Mouse (Mus musculus) forebrain, embryonic 16.5 days (tissue): ENCODE results near the gene Leprot. TPM values are rescaled to one million over a fixed set of nuclear protein-coding genes. Genes with fewer than 3 reads are reported as not detected.

Experiments used
- ATAC-seq: fragments of 200-750 bp; cut with Nextera tagmentation; 2 replicates; pipeline ENCODE4 v1.8.0; 2017; ENCODE audit warnings: mild to moderate bottlenecking, moderate library complexity
- H3K27ac ChIP-seq: fragments of 300-500 bp; sonication (generic); 2 replicates; pipeline ENCODE4 v1.5.1; 2014; ENCODE audit warnings: low read length, control low read depth
- H3K27me3 ChIP-seq: fragments of 300-500 bp; sonication (generic); replicated peaks from 2 replicates; pipeline ENCODE4 v1.6.1; 2014; ENCODE audit warnings: low read length; ENCODE audit not compliant: control insufficient read depth, insufficient read depth
- H3K36me3 ChIP-seq: fragments of 300-500 bp; sonication (generic); 2 replicates; pipeline ENCODE4 v1.6.1; 2014; ENCODE audit not compliant: control insufficient read depth, insufficient read depth
- H3K4me1 ChIP-seq: fragments of 300-500 bp; sonication (generic); replicated peaks from 2 replicates; pipeline ENCODE4 v1.6.1; 2014; ENCODE audit warnings: low read length; ENCODE audit not compliant: control insufficient read depth, insufficient read depth
- H3K4me2 ChIP-seq: fragments of 300-500 bp; sonication (generic); 2 replicates; pipeline ENCODE4 v1.6.1; 2014; ENCODE audit warnings: mild to moderate bottlenecking, low read length, control low read depth
- H3K4me3 ChIP-seq: fragments of 300-500 bp; sonication (generic); replicated peaks from 2 replicates; pipeline ENCODE4 v1.5.1; 2014; ENCODE audit warnings: mild to moderate bottlenecking, low read length, control low read depth
- H3K9ac ChIP-seq: fragments of 300-500 bp; sonication (generic); replicated peaks from 2 replicates; pipeline ENCODE4 v1.6.1; 2014; ENCODE audit warnings: low read depth, low read length, control low read depth
- H3K9me3 ChIP-seq: fragments of 300-500 bp; sonication (generic); 2 replicates; pipeline ENCODE4 v1.6.1; 2016; ENCODE audit warnings: low read length; ENCODE audit not compliant: control insufficient read depth
- WGBS: fragments of 180-500 bp; shearing (Covaris S2); extraction: QIAGEN DNeasy Blood & Tissue Kit; methylation state at CpG from one replicate; pipeline ENCODE4 v1.1.7; 2014; 5-methylcytosine and 5-hydroxymethylcytosine counted together
- polyA plus RNA-seq: library from polyadenylated mRNA; unstranded; fragments of >200 nt; fragmentation: Nextera tagmentation; extraction: Ambion mirVana; gene quantifications from 2 replicates; pipeline ENCODE4 v1.2.1, GENCODE M21; 2015

The Leprot gene
- polyA plus RNA-seq, 1 experiment from 2014 or later: 92.5 TPM

- no peak for ATAC-seq
- Histone ChIP-seq H3K9ac (no peak overlapping the region), H3K9me3 (no peaks in the 10 kb centered on the region), H3K4me3 (no peak overlapping the region), H3K27ac (no peak overlapping the region), H3K4me2 (no peak overlapping the region), H3K27me3 (no peaks in the 10 kb centered on the region), H3K4me1 (no peaks in the 10 kb centered on the region), H3K36me3 (no peaks in the 10 kb centered on the region)
- 91% methylated on average over 14 of the region's 14 CpGs for WGBS
These were observed 53.5 kb downstream of the Leprot start for GRCm38 (mm10) chr4:101700892-101701640.

GRCm38 (mm10) chr4:101705325-101705724, 57.8 kb downstream of the Leprot start:
- no peaks in the 10 kb centered on the region for H3K4me1 ChIP-seq
- H3K4me3 ChIP-seq: no peak overlapping the region
- no peak for ATAC-seq
- no peak overlapping the region for H3K4me2 ChIP-seq
- no peak overlapping the region for H3K27ac ChIP-seq
- H3K36me3 ChIP-seq: no peaks in the 10 kb centered on the region
- no peaks in the 10 kb centered on the region for H3K9me3 ChIP-seq
- H3K9ac ChIP-seq: no peak overlapping the region
- no peaks in the 10 kb centered on the region for H3K27me3 ChIP-seq
- WGBS: 82% methylated on average over 9 of the region's 9 CpGs

- Histone ChIP-seq H3K36me3 (no peaks in the 10 kb centered on the region), H3K4me3 (no peak overlapping the region), H3K4me2 (no peak overlapping the region), H3K27me3 (no peaks in the 10 kb centered on the region), H3K9me3 (no peaks in the 10 kb centered on the region), H3K27ac (no peak overlapping the region), H3K4me1 (no peaks in the 10 kb centered on the region), H3K9ac (no peak overlapping the region)
- ATAC-seq: no peak
- WGBS: 46% methylated on average over 2 of the region's 2 CpGs
These were observed 59.7 kb downstream of the Leprot start for GRCm38 (mm10) chr4:101707234-101707633.

- Histone ChIP-seq H3K36me3 (no peaks in the 10 kb centered on the region), H3K27me3 (no peaks in the 10 kb centered on the region), H3K9me3 (no peaks in the 10 kb centered on the region), H3K4me3 (no peak overlapping the region), H3K27ac (no peak overlapping the region), H3K9ac (no peak overlapping the region), H3K4me1 (no peaks in the 10 kb centered on the region), H3K4me2 (no peak overlapping the region)
- ATAC-seq: no peak
- WGBS: 83% methylated on average over 3 of the region's 3 CpGs
These were observed 60.4 kb downstream of the Leprot start for GRCm38 (mm10) chr4:101707953-101708352.

Other genes with a start within 250 kb of the Leprot start
- gene Ak4, start 228.4 kb upstream of the Leprot start, polyA plus RNA-seq: 8.8 and 9.5 TPM in 2 replicates
- 31.6 and 34.6 TPM in 2 replicates for gene Dnajc6, start 151.1 kb upstream of the Leprot start, polyA plus RNA-seq
- 4.9 TPM in 2 replicates for gene Lepr, start 69.7 kb downstream of the Leprot start, polyA plus RNA-seq
- gene B020004J07Rik, start 196.3 kb downstream of the Leprot start, polyA plus RNA-seq: not detected in 2 replicates
- gene C130073F10Rik, start 246.1 kb downstream of the Leprot start, polyA plus RNA-seq: not detected in 2 replicates